Mouse (Mus musculus) embryonic facial prominence, embryonic 14.5 days (tissue): ENCODE measurements at regions not wholly inside any gene's neighbourhood (a gene's known extent, or its start where the extent isn't known, plus 50 kb on each side); places are given as distances from the start of the nearest gene placed in this dataset.
A peak's percentile ranks its signal among the peaks of the same experiment; 100 is the strongest.

Experiments
- ATAC-seq: fragments of 200-750 bp; cut with Nextera tagmentation; 2 replicates; pipeline ENCODE4 v1.8.0; 2017; ENCODE audit warnings: low read depth, moderate number of reproducible peaks, moderate TSS enrichment
- DNase-seq: peaks from one replicate; pipeline ENCODE4 v3.0.0-alpha.2; 2015; ENCODE audit warnings: low spot score
- H3K27ac ChIP-seq: fragments of 300-500 bp; sonication (generic); replicated peaks from 2 replicates; pipeline ENCODE4 v1.5.1; 2014; ENCODE audit warnings: low read depth, mild to moderate bottlenecking, low read length, moderate library complexity
- H3K27me3 ChIP-seq: fragments of 300-500 bp; sonication (generic); replicated peaks from 2 replicates; pipeline ENCODE4 v1.6.1; 2014; ENCODE audit warnings: low read length; ENCODE audit not compliant: control insufficient read depth, insufficient read depth
- H3K36me3 ChIP-seq: fragments of 300-500 bp; sonication (generic); 2 replicates; pipeline ENCODE4 v1.6.1; 2014; ENCODE audit warnings: low read length, mixed read lengths; ENCODE audit not compliant: control insufficient read depth, insufficient read depth
- H3K4me1 ChIP-seq: fragments of 300-500 bp; sonication (generic); 2 replicates; pipeline ENCODE4 v1.6.1; 2014; ENCODE audit warnings: antibody characterized with exemption, low read length; ENCODE audit not compliant: control insufficient read depth, insufficient read depth
- H3K4me2 ChIP-seq: fragments of 300-500 bp; sonication (generic); 2 replicates; pipeline ENCODE4 v1.6.1; 2014; ENCODE audit warnings: low read depth, mild to moderate bottlenecking, low read length, moderate library complexity, mixed read lengths
- H3K4me3 ChIP-seq: fragments of 300-500 bp; sonication (generic); 2 replicates; pipeline ENCODE4 v1.5.1; 2014; ENCODE audit warnings: low read depth, mild to moderate bottlenecking, low read length
- H3K9ac ChIP-seq: fragments of 300-500 bp; sonication (generic); 2 replicates; pipeline ENCODE4 v1.6.1; 2014; ENCODE audit warnings: low read depth, mild to moderate bottlenecking, low read length, moderate library complexity, mixed read lengths
- H3K9me3 ChIP-seq: fragments of 300-500 bp; sonication (generic); 2 replicates; pipeline ENCODE4 v1.6.1; 2016; ENCODE audit warnings: low read length; ENCODE audit not compliant: control insufficient read depth
- WGBS: fragments of 180-500 bp; shearing (Covaris S2); extraction: QIAGEN DNeasy Blood & Tissue Kit; methylation state at CpG from one replicate; pipeline ENCODE4 v1.1.7; 2014; 5-methylcytosine and 5-hydroxymethylcytosine counted together

DNA sequence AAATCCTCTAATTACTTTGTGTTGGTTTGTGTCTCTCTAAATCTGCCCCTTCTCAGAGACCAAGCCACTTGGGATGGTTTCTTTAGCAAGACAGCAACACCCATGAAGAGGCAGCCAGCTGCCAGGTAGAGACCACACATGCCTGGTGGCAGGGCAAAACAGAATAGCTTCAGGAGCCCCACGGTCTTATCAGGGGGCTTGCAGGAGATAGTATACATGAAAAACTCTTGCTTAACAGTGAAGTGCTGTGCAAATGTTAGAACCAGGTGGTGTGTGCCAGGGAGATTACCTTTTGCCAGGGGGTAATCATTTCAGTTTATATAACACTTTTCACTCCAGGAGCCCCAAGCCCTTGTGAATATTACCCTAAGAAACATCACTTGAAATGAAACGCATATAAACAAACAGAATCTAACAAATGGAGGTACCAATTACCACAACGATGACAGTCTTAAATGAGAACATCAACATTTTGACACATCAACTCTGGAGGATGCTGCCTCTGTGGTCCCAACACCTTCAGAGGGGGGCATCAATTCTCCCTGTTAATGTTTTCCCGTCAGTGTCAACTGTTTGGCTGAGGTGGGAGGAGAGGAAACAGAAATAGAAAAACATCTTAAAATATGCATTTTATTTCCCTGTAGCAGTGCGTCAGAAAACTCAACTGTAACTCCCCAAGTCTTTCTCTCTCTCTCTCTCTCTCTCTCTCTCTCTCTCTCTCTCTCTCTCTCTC lies 56.3 kb upstream of the Rad23b start:
- peak overlapping the region; percentile 54; the same call in 1 of the 2 replicates for H3K9ac ChIP-seq
- ATAC-seq (no peak), DNase-seq (no peak)
- 23% methylated on average over 5 of the region's 5 CpGs for WGBS
- H3K4me2 ChIP-seq: peak overlapping the region; percentile 63
- H3K36me3 ChIP-seq: no peaks in the 10 kb centered on the region
- peaks cover 8% of the 10 kb centered on the region for H3K4me1 ChIP-seq
- no peak overlapping the region for H3K27ac ChIP-seq
- no peaks in the 10 kb centered on the region for H3K9me3 ChIP-seq
- no peaks in the 10 kb centered on the region for H3K27me3 ChIP-seq
- H3K4me3 ChIP-seq: no peak overlapping the region

DNA sequence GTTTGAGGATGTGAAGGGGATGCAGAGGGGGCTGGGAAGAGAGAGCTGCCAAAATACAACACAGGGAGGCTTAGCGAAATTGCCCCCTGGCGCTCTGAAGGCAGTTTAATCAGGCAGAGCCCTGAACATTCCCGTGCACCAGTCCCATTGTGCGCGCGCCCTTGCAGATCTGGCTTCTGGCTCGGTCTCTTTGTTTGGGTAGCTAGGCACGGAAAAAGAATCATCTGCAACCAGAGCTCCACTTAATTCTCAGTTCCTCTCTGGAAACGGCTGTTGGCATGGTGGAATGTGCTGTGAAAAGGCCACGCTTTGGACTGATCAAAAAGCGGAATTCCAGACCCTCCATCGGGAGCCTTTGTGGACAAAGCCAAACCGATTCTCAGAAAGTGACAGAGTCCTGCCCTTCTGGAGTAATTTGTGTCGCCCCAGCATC lies 55.6 kb upstream of the Rad23b start:
- peak overlapping the region; percentile 54 for H3K9ac ChIP-seq
- peak; percentile 90 for ATAC-seq
- H3K9me3 ChIP-seq: no peaks in the 10 kb centered on the region
- H3K36me3 ChIP-seq: no peaks in the 10 kb centered on the region
- peaks cover 8% of the 10 kb centered on the region for H3K4me1 ChIP-seq
- 0% methylated on average over 14 of the region's 14 CpGs for WGBS
- DNase-seq: peak; percentile 92
- H3K27ac ChIP-seq: peak overlapping the region; percentile 61
- peak overlapping the region; percentile 63 for H3K4me2 ChIP-seq
- peak overlapping the region; percentile 26 for H3K4me3 ChIP-seq
- no peaks in the 10 kb centered on the region for H3K27me3 ChIP-seq

DNA sequence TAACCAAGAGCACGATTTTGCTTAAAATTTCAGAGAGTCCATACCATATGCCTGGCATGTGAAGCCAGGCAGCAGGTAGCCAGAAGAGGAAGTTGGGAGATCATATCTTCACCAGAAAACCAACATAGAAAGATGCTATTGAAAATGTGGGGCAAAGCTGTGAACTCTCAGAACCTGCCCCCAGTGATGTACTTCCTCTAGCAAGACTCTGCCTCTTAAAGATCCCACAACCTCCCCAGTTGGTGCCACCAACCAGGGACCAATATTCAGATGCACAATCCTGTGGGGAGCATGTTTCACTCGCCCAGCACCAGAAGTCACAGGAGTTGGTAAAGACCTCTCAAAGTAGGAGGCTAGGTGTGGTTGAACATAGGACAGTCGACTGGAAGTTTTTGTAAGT lies 52.0 kb upstream of the Rad23b start:
- H3K4me1 ChIP-seq: peaks cover 6% of the 10 kb centered on the region
- H3K9ac ChIP-seq: no peak overlapping the region
- no peaks in the 10 kb centered on the region for H3K36me3 ChIP-seq
- ATAC-seq (no peak), DNase-seq (no peak)
- H3K9me3 ChIP-seq: no peaks in the 10 kb centered on the region
- 81% methylated on average over 3 of the region's 3 CpGs for WGBS
- H3K27me3 ChIP-seq: no peaks in the 10 kb centered on the region
- no peak overlapping the region for H3K4me2 ChIP-seq
- no peak overlapping the region for H3K27ac ChIP-seq
- no peak overlapping the region for H3K4me3 ChIP-seq
